Mouse (Mus musculus) embryonic fibroblast, embryonic 13.5 days (primary cell): ENCODE data around the gene Gid8.

Source experiments
- CTCF ChIP-seq: IDR thresholded peaks from 2 replicates; pipeline ENCODE4 v1.5.1; 2011; ENCODE audit warnings: mild to moderate bottlenecking, control low read depth, low read length, moderate library complexity, borderline replicate concordance; ENCODE audit not compliant: insufficient read depth
- POLR2A ChIP-seq: IDR thresholded peaks from 2 replicates; pipeline ENCODE4 v1.6.1; 2011; ENCODE audit warnings: low read depth, mild to moderate bottlenecking, control low read depth, low read length, moderate library complexity

- TF ChIP-seq POLR2A (no peak; the same call in 1 of the 2 replicates), CTCF (no peak)
Measured at GRCm38 (mm10) chr2:180710276-180711155, 599 bp downstream of the Gid8 start.
